Mouse (Mus musculus): Measurements from ENCODE around the gene Olfr976.
"Not testable (repeated sequence)": the region's sequence is repeated elsewhere in the genome, so short reads cannot be mapped to it uniquely, and the experiment has no call there.

Olfr976 gene

DNA sequence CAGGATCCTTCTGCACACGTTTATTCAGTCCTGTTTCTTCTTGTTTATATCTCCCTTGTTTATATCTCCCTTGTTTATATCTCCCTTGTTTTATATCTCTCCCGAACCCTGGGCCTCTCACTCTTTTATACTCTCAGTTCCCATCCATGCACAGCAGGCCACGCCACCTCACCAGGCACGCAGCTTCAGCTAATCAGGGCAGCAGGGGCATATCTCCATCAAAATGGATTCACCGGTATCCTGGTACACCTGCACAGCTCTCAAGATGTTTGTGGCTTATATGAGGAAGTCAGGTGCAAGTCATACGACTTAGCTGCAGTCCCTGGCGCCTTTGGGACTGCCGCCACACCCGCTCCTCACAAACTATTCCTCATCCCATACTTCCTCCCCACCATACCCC is at the start of gene Olfr976:
Gene Olfr976 (minus strand): TSS at position 101 of the 400 bp plus-strand sequence.
- H3K27me3 ChIP-seq (ENCODE audit: control insufficient read depth, insufficient read depth, low read length, poor library complexity, severe bottlenecking); DNase-seq (ENCODE audit: low read depth, low spot score): not testable (repeated sequence)

DNA sequence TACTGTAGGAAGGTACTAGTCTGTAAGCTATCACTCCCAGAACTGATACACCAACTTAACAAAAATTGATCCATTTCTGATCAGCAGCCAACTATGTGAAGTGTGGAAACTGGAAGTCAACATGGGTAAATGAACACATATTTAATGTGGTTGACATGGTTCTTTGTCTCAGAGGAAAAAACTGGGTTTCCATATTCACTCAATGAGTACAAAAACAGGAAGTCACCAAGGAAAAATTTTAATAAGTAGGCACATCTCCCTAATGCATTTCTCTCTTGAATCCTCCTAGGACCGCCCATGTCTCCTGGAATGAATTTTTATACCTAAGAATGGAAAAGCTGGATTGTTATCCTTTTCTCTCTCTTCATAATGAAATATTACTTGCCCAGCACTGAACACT is 48.5 kb upstream of the Olfr976 start, which contains the start of gene Olfr980:
Gene Olfr980 (minus strand): TSS at position 101 of the 400 bp plus-strand sequence.
- no peaks in the 10 kb centered on the region for H3K27me3 ChIP-seq (ENCODE audit: control insufficient read depth, insufficient read depth, low read length, poor library complexity, severe bottlenecking)
- no peaks in the 10 kb centered on the region for H3K36me3 ChIP-seq (ENCODE audit: control insufficient read depth, insufficient read depth, low read length, poor library complexity, severe bottlenecking)
- DNase-seq (ENCODE audit: low read depth, low spot score): no peak

More for the DNA sequence above, at the start of gene Olfr976:
- H3K36me3 ChIP-seq (ENCODE audit: control insufficient read depth, insufficient read depth, low read length, poor library complexity, severe bottlenecking): not testable (repeated sequence)

DNA sequence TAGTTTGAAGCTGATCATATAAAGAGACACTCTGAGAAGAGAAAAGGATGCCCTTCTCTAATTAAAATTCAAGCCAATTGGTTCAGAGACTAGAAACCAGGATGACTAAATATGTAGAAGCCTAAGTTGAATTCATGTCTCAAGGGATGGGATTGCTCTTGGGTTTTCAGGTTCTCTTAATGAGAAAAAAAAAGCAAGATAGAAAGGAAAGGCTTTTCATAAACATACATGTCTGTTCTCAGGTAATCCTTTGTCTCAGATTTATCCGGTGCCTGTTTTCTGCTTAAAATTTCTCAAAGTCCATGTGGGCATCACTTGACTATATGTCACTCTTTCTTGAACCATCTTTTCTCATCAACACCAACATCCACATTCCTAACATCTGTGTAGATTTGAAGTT is 42.4 kb upstream of the Olfr976 start, which contains the start of gene Olfr979:
Gene Olfr979 (minus strand): TSS at position 101 of the 400 bp plus-strand sequence.
- Histone ChIP-seq H3K36me3 (ENCODE audit: control insufficient read depth, insufficient read depth, low read length, poor library complexity, severe bottlenecking) (no peaks in the 10 kb centered on the region), H3K27me3 (ENCODE audit: control insufficient read depth, insufficient read depth, low read length, poor library complexity, severe bottlenecking) (no peaks in the 10 kb centered on the region)
- no peak for DNase-seq (ENCODE audit: low read depth, low spot score)

DNA sequence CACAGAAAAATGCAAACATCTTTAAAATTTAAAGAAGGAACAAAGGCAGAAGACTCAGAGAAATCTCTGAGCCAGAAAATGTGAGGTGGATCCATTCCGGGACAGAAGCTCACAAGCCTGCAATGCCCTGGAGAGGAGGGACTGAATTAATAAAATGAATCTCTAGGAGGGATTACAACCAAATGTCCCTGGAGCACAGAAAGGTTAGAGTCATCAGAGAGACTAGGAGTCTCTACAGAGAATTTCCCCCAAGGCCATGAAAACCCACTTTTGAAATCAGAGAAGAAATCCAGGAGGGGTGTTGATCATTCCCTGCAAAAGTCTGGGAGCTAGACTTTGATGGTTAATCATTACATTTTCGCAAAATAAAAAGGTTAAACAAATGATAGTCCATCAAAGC is 30.9 kb upstream of the Olfr976 start, which contains the start of gene Olfr978:
Gene Olfr978 (plus strand): TSS at position 301 of the 400 bp plus-strand sequence.
- no peak for DNase-seq (ENCODE audit: low read depth, low spot score)
- H3K36me3 ChIP-seq (ENCODE audit: control insufficient read depth, insufficient read depth, low read length, poor library complexity, severe bottlenecking): no peaks in the 10 kb centered on the region
- H3K27me3 ChIP-seq (ENCODE audit: control insufficient read depth, insufficient read depth, low read length, poor library complexity, severe bottlenecking): no peaks in the 10 kb centered on the region

DNA sequence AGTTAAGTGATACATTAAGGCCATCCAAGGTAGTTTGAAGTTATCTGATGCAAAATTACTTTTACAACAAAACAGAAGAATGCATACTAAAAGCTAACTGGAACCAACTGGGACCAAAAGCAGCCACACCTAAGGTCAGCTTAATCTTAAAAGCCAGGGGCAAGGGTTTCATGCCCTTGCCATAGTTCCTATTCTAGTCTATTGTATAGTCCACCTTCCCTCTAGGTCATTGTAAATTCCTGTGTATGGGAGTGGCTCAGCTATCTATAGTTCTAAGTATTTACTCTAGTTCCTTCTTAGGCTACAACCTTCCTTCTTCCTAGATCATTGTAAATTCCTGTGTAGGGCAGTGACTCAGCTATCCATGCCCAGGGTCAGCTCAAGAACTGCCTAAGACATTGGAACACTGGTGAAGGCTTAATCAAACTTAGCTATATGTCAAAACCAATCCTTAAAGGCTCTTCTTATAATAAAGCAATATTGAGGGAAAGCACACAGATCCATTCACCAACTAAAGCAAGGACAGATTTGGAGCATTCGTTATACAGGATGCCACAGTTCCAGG is 15.7 kb upstream of the Olfr976 start:
- not testable (repeated sequence) for H3K27me3 ChIP-seq (ENCODE audit: control insufficient read depth, insufficient read depth, low read length, poor library complexity, severe bottlenecking); DNase-seq (ENCODE audit: low read depth, low spot score)

DNA sequence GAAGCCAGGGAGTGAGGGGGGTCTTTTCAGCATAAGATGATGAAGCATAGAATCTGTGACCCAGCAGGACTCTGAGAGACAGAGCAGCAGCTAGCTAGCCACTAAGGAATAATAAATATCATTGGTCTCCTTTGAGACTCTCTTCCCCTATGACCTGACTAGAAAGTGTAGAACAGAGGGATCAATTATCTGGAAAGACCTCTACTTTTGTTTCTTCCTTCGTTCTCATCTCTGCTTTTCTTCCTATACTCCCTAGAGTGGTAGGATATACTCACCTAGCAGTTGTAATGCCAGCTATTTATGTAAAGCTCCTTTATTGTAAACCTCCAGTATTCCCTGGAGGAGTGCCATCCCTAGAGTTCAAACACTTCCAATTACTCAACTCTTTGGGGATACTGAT is 9.0 kb downstream of the Olfr976 start, which contains the start of gene Olfr975:
Gene Olfr975 (minus strand): TSS at position 101 of the 400 bp plus-strand sequence.
- Histone ChIP-seq H3K27me3 (ENCODE audit: control insufficient read depth, insufficient read depth, low read length, poor library complexity, severe bottlenecking) (no peaks in the 10 kb centered on the region), H3K36me3 (ENCODE audit: control insufficient read depth, insufficient read depth, low read length, poor library complexity, severe bottlenecking) (no peaks in the 10 kb centered on the region)
- DNase-seq (ENCODE audit: low read depth, low spot score): no peak

More for the DNA sequence above, 15.7 kb upstream of the Olfr976 start:
- not testable (repeated sequence) for H3K36me3 ChIP-seq (ENCODE audit: control insufficient read depth, insufficient read depth, low read length, poor library complexity, severe bottlenecking)

DNA sequence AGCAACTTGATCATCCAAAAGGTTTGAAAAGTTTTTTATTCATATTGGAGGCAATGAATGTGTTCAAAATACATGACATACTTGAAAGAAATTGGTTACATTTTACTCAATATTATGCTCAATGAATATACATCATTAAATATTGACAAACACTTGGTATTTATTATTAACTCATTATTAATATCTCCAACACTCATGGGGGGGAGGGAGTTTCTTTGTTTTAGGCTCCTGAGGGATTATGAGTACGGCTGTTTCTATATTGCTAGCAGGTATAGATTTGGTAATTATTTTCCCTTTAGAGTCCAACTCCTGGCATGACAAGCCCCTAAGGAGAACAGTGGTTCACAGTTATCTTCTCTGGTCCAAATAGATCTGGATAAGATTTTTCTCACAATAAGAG is 23.7 kb downstream of the Olfr976 start, which contains the start of gene Olfr974:
Gene Olfr974 (plus strand): TSS at position 301 of the 400 bp plus-strand sequence.
- DNase-seq (ENCODE audit: low read depth, low spot score): no peak
- Histone ChIP-seq H3K36me3 (ENCODE audit: control insufficient read depth, insufficient read depth, low read length, poor library complexity, severe bottlenecking) (no peaks in the 10 kb centered on the region), H3K27me3 (ENCODE audit: control insufficient read depth, insufficient read depth, low read length, poor library complexity, severe bottlenecking) (no peaks in the 10 kb centered on the region)

DNA sequence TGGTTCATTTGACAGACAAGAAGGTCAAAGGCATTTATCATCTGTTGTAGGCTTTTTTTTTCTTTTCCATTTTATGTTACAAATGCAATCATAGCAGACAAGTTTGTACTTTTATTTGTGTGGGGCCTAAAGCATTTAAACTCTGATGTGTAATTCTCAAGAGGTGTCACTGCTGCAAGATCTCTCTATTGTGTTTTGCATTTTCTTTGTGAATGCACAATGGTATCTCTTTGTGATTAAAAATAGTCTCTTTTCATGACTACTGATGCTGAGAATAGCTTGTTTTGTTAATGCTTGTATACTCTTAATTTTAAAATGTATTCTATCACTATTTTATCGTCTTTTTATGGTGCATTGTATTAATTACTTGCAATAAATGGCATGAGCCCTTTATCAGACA is 32.1 kb downstream of the Olfr976 start:
- DNase-seq (ENCODE audit: low read depth, low spot score); H3K36me3 ChIP-seq (ENCODE audit: control insufficient read depth, insufficient read depth, low read length, poor library complexity, severe bottlenecking): not testable (repeated sequence)

DNA sequence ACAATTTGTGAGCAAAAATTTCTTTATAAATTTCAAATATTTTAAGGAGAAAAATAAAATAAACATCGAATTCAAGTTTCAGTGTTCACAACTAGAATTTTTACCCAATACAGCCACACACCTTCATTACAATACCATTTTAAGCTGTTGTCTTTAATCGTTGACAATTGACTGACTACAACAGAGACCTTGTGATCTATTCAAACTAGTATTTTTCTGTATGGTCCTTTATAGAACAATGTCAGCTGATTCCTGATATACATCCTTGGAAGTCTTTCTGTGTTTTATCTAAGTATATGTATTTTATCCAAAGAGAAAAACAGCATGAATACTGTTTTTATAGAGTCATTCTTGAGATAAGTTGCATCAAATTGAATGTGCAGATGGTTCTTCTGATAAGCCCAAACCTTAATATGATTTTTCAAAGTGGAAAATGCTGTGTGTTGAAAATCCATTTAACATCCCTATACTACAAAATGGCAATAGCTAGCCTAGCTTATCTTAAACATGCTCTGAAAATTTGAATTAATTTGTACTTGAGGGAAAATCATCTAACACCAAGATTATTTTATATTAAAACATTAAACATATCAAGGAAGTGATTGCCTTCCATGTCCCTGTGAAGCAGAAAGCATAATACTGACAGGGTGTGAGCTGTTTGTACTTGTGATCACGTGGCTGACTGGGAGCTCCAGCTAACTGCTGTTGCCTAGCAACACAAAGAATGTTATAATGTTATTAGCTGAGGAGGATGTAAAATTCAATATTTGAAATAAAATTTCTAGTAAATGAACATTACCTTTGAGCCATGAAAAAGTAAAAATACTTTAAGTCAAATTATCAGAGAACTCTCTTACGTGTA is 32.7 kb downstream of the Olfr976 start:
- not testable (repeated sequence) for H3K27me3 ChIP-seq (ENCODE audit: control insufficient read depth, insufficient read depth, low read length, poor library complexity, severe bottlenecking); DNase-seq (ENCODE audit: low read depth, low spot score); H3K36me3 ChIP-seq (ENCODE audit: control insufficient read depth, insufficient read depth, low read length, poor library complexity, severe bottlenecking)

More for the DNA sequence above, 32.1 kb downstream of the Olfr976 start:
- not testable (repeated sequence) for H3K27me3 ChIP-seq (ENCODE audit: control insufficient read depth, insufficient read depth, low read length, poor library complexity, severe bottlenecking)

DNA sequence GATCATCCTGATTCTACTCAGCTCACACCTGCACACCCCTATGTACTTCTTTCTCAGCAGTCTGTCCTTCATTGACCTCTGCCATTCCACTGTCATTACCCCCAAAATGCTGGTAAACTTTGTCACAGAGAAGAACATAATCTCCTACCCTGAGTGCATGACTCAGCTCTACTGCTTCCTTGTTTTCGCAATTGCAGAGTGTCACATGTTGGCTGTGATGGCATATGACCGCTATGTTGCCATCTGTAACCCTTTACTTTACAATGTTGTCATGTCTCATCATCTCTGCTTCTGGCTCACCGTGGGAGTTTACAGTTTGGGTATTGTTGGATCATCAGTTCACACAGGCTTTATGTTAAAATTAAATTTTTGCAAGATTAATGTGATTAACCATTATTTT is 51.0 kb downstream of the Olfr976 start:
- H3K27me3 ChIP-seq (ENCODE audit: control insufficient read depth, insufficient read depth, low read length, poor library complexity, severe bottlenecking): no peaks in the 10 kb centered on the region; the same call in 1 of the 2 replicates
- no peaks in the 10 kb centered on the region for H3K36me3 ChIP-seq (ENCODE audit: control insufficient read depth, insufficient read depth, low read length, poor library complexity, severe bottlenecking)
- DNase-seq (ENCODE audit: low read depth, low spot score): no peak

DNA sequence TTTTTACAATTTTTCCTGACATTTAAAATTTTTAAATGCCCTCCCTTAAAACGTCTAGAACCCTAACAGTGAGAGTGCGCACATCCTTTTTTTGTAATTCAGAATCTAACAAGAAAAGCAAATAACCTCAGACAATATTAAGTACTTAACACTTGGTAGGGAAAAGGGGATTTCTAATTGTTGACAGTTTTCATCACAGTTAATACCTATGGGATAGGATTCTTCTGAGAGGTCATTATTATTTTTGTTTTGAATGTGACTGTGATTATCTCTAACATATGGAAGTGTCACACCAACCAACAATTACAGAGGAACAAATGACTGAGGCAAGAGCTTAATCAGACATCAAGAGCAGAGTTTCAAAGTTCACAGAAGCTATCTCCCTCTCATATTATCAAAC is 53.9 kb downstream of the Olfr976 start, which contains the start of gene Olfr229:
Gene Olfr229 (plus strand): TSS at position 301 of the 400 bp plus-strand sequence.
- DNase-seq (ENCODE audit: low read depth, low spot score): no peak
- Histone ChIP-seq H3K27me3 (ENCODE audit: control insufficient read depth, insufficient read depth, low read length, poor library complexity, severe bottlenecking) (no peaks in the 10 kb centered on the region; the same call in 1 of the 2 replicates), H3K36me3 (ENCODE audit: control insufficient read depth, insufficient read depth, low read length, poor library complexity, severe bottlenecking) (no peaks in the 10 kb centered on the region)

DNA sequence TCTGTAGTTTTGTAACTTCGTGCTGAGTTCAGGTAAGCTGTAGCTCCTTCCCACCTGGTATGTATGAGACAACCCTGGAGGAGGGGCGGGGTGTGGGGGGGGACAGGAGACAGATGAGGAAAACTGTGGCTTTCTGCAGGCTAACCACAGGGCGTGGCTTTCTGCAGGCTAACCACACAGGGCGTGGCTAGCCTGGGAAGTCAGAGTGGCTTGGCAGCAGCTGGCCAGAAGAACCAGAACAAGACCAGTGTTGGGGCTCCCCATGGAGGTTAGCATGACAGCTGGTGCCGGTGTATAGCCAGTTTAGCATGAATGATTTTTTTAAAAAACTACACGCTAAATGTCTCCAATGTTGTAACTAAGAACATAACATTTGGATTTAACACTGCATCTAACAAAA is 55.8 kb downstream of the Olfr976 start:
- H3K36me3 ChIP-seq (ENCODE audit: control insufficient read depth, insufficient read depth, low read length, poor library complexity, severe bottlenecking): no peaks in the 10 kb centered on the region
- H3K27me3 ChIP-seq (ENCODE audit: control insufficient read depth, insufficient read depth, low read length, poor library complexity, severe bottlenecking): no peaks in the 10 kb centered on the region; the same call in 1 of the 2 replicates
- DNase-seq (ENCODE audit: low read depth, low spot score): no peak
